Mouse (Mus musculus) lung, postnatal 0 days (tissue): ENCODE measurements at regions not wholly inside any gene's neighbourhood (a gene's known extent, or its start where the extent isn't known, plus 50 kb on each side); places are given as distances from the start of the nearest gene placed in this dataset.

Source experiments
- ATAC-seq: fragments of 200-750 bp; cut with Nextera tagmentation; 2 replicates; pipeline ENCODE4 v1.8.0; 2017; ENCODE audit warnings: moderate library complexity
- DNase-seq: peaks from one replicate; pipeline ENCODE4 v3.0.0-alpha.2; 2016; ENCODE audit warnings: low spot score
- H3K27ac ChIP-seq: fragments of 300-500 bp; sonication (generic); 2 replicates; pipeline ENCODE4 v1.5.1; 2014; ENCODE audit warnings: antibody characterized with exemption, mild to moderate bottlenecking, low read length, mixed read lengths
- H3K27me3 ChIP-seq: fragments of 300-500 bp; sonication (generic); replicated peaks from 2 replicates; pipeline ENCODE4 v1.6.1; 2014; ENCODE audit warnings: low read length, mixed read lengths; ENCODE audit not compliant: insufficient read depth
- H3K36me3 ChIP-seq: fragments of 300-500 bp; sonication (generic); 2 replicates; pipeline ENCODE4 v1.6.1; 2014; ENCODE audit warnings: low read length, mixed read lengths; ENCODE audit not compliant: insufficient read depth
- H3K4me1 ChIP-seq: fragments of 300-500 bp; sonication (generic); 2 replicates; pipeline ENCODE4 v1.6.1; 2014; ENCODE audit warnings: antibody characterized with exemption, low read depth, low read length, mixed read lengths; ENCODE audit not compliant: insufficient read depth
- H3K4me2 ChIP-seq: fragments of 300-500 bp; sonication (generic); replicated peaks from 2 replicates; pipeline ENCODE4 v1.6.1; 2014; ENCODE audit warnings: low read depth, mild to moderate bottlenecking, low read length, moderate library complexity, mixed read lengths
- H3K4me3 ChIP-seq: fragments of 300-500 bp; sonication (generic); 2 replicates; pipeline ENCODE4 v1.5.1; 2014; ENCODE audit warnings: low read depth, low read length
- H3K9ac ChIP-seq: fragments of 300-500 bp; sonication (generic); replicated peaks from 2 replicates; pipeline ENCODE4 v1.6.1; 2014; ENCODE audit warnings: low read depth, mild to moderate bottlenecking
- H3K9me3 ChIP-seq: fragments of 300-500 bp; sonication (generic); 2 replicates; pipeline ENCODE4 v1.6.1; 2016; ENCODE audit warnings: low read length, mixed read lengths
- CTCF ChIP-seq: IDR thresholded peaks from 2 replicates; pipeline ENCODE4 v1.5.1; 2016; ENCODE audit warnings: antibody characterized with exemption, mild to moderate bottlenecking
- EP300 ChIP-seq: IDR thresholded peaks from 2 replicates; pipeline ENCODE4 v1.6.1; 2016; ENCODE audit warnings: antibody characterized with exemption, mild to moderate bottlenecking, control low read depth
- WGBS: fragments of 180-500 bp; shearing (Covaris S2); extraction: QIAGEN DNeasy Blood & Tissue Kit; methylation state at CpG from one replicate; pipeline ENCODE4 v1.1.7; 2014; 5-methylcytosine and 5-hydroxymethylcytosine counted together

GRCm38 (mm10) chr3:84376510-84376909, 69.8 kb upstream of the Trim2 start:
- Histone ChIP-seq H3K4me2 (no peak overlapping the region), H3K36me3 (no peaks in the 10 kb centered on the region), H3K27ac (0 out of 2 replicates have a peak overlapping the region, but pooled peaks have one; percentile 14), H3K4me1 (peaks cover 8% of the 10 kb centered on the region; the same call in 1 of the 2 replicates), H3K4me3 (no peak overlapping the region), H3K27me3 (no peaks in the 10 kb centered on the region), H3K9ac (no peak overlapping the region), H3K9me3 (no peaks in the 10 kb centered on the region)
- no peak for TF ChIP-seq CTCF
- no peak for TF ChIP-seq EP300
- ATAC-seq (no peak), DNase-seq (no peak)
- 78% methylated on average over 2 of the region's 2 CpGs for WGBS

GRCm38 (mm10) chr3:84375832-84376231, 69.2 kb upstream of the Trim2 start:
- no peaks in the 10 kb centered on the region for H3K27me3 ChIP-seq
- TF ChIP-seq EP300 (no peak), CTCF (no peak)
- DNase-seq: peak; percentile 33
- H3K27ac ChIP-seq: no peak overlapping the region
- H3K36me3 ChIP-seq: no peaks in the 10 kb centered on the region
- no peak overlapping the region for H3K4me3 ChIP-seq
- ATAC-seq: no peak
- H3K9me3 ChIP-seq: no peaks in the 10 kb centered on the region
- WGBS: 45% methylated on average over 4 of the region's 4 CpGs
- H3K9ac ChIP-seq: no peak overlapping the region
- no peak overlapping the region for H3K4me2 ChIP-seq
- peaks cover 8% of the 10 kb centered on the region; the same call in 1 of the 2 replicates for H3K4me1 ChIP-seq

GRCm38 (mm10) chr3:84371842-84372241, 65.2 kb upstream of the Trim2 start:
- H3K27me3 ChIP-seq: no peaks in the 10 kb centered on the region
- no peak overlapping the region for H3K27ac ChIP-seq
- no peak overlapping the region for H3K9ac ChIP-seq
- 93% methylated on average over 4 of the region's 4 CpGs for WGBS
- H3K9me3 ChIP-seq: no peaks in the 10 kb centered on the region
- TF ChIP-seq CTCF (no peak), EP300 (no peak)
- no peaks in the 10 kb centered on the region for H3K36me3 ChIP-seq
- DNase-seq (no peak), ATAC-seq (no peak)
- no peak overlapping the region for H3K4me3 ChIP-seq
- H3K4me2 ChIP-seq: no peak overlapping the region
- H3K4me1 ChIP-seq: peaks cover 4% of the 10 kb centered on the region; the same call in 1 of the 2 replicates

GRCm38 (mm10) chr3:84367145-84367740, 60.6 kb upstream of the Trim2 start:
- no peak for ATAC-seq
- DNase-seq: no peak
- no peak overlapping the region for H3K4me3 ChIP-seq
- TF ChIP-seq CTCF (no peak), EP300 (no peak)
- H3K4me2 ChIP-seq: no peak overlapping the region
- no peaks in the 10 kb centered on the region for H3K4me1 ChIP-seq
- H3K9ac ChIP-seq: no peak overlapping the region
- no peaks in the 10 kb centered on the region for H3K27me3 ChIP-seq
- no peak overlapping the region for H3K27ac ChIP-seq
- no peaks in the 10 kb centered on the region for H3K9me3 ChIP-seq
- WGBS: 76% methylated on average over 6 of the region's 6 CpGs
- H3K36me3 ChIP-seq: no peaks in the 10 kb centered on the region

- H3K4me1 ChIP-seq: no peaks in the 10 kb centered on the region
- no peak for DNase-seq
- H3K4me2 ChIP-seq: no peak overlapping the region
- H3K36me3 ChIP-seq: no peaks in the 10 kb centered on the region
- H3K27ac ChIP-seq: no peak overlapping the region
- H3K4me3 ChIP-seq: no peak overlapping the region
- no peaks in the 10 kb centered on the region for H3K27me3 ChIP-seq
- ATAC-seq: no peak
- no peaks in the 10 kb centered on the region for H3K9me3 ChIP-seq
- 84% methylated on average over 2 of the region's 2 CpGs for WGBS
- TF ChIP-seq EP300: no peak
- TF ChIP-seq CTCF: no peak
- H3K9ac ChIP-seq: no peak overlapping the region
Measured at GRCm38 (mm10) chr3:84358672-84359071, 52.0 kb upstream of the Trim2 start.

GRCm38 (mm10) chr3:84356690-84357014, 50.0 kb upstream of the Trim2 start:
- Histone ChIP-seq H3K4me3 (no peak overlapping the region), H3K4me2 (no peak overlapping the region), H3K4me1 (no peaks in the 10 kb centered on the region), H3K36me3 (no peaks in the 10 kb centered on the region), H3K9me3 (no peaks in the 10 kb centered on the region), H3K9ac (no peak overlapping the region), H3K27me3 (no peaks in the 10 kb centered on the region), H3K27ac (0 out of 2 replicates have a peak overlapping the region, but pooled peaks have one; percentile 20)
- no peak for DNase-seq
- no peak for TF ChIP-seq CTCF
- WGBS: 74% methylated on average over 8 of the region's 8 CpGs
- peak; percentile 79 for ATAC-seq
